Mouse (Mus musculus) myocyte (in vitro differentiated cells): ENCODE results near the gene Ctf2. TPM values are rescaled to one million over a fixed set of nuclear protein-coding genes. Genes with fewer than 3 reads are reported as not detected.
A peak's percentile ranks its signal among the peaks of the same experiment; 100 is the strongest.

Source experiments
- H3K27me3 ChIP-seq: one replicate; pipeline ENCODE4 v1.6.1; 2011; ENCODE audit not compliant: control insufficient read depth, insufficient read depth, insufficient read length
- H3K36me3 ChIP-seq: one replicate; pipeline ENCODE4 v1.6.1; 2011; ENCODE audit not compliant: control insufficient read depth, insufficient read depth
- H3K4me2 ChIP-seq: one replicate; pipeline ENCODE4 v1.6.1; 2011; ENCODE audit warnings: low read depth, control low read depth
- H3K4me3 ChIP-seq: one replicate; pipeline ENCODE4 v1.5.1; 2011; ENCODE audit warnings: mild to moderate bottlenecking, control low read depth, moderate library complexity
- H3K79me2 ChIP-seq: one replicate; pipeline ENCODE4 v1.6.1; 2011; ENCODE audit not compliant: control insufficient read depth, insufficient read depth
- H3ac ChIP-seq: one replicate; pipeline ENCODE4 v1.6.1; 2011; ENCODE audit not compliant: control insufficient read depth, insufficient read length
- CEBPB ChIP-seq: IDR thresholded peaks from 2 replicates; pipeline ENCODE4 v1.6.1; 2011; ENCODE audit warnings: mild to moderate bottlenecking, moderate library complexity; ENCODE audit not compliant: poor library complexity, insufficient read depth, severe bottlenecking
- E2F4 ChIP-seq: IDR thresholded peaks from one replicate; pipeline ENCODE4 v1.6.1; 2011; ENCODE audit warnings: mild to moderate bottlenecking, control low read depth, moderate library complexity; ENCODE audit not compliant: insufficient read depth
- MAX ChIP-seq: IDR thresholded peaks from one replicate; pipeline ENCODE4 v1.6.1; 2011; ENCODE audit warnings: low read depth, mild to moderate bottlenecking, control low read depth
- MYOD1 ChIP-seq, 3 experiments: IDR thresholded peaks; one replicate each; pipeline ENCODE4 v1.6.1; 2011; ENCODE audit warnings: control low read depth in 2 of 3, low read depth in 2 of 3, mild to moderate bottlenecking in 2 of 3, moderate library complexity in 1 of 3; ENCODE audit not compliant: insufficient read length in 2 of 3, control insufficient read depth in 1 of 3
- MYOG ChIP-seq, 3 experiments: IDR thresholded peaks; one replicate each; pipeline ENCODE4 v1.6.1; 2011; ENCODE audit warnings: control low read depth in 2 of 3, low read depth in 2 of 3, mild to moderate bottlenecking in 2 of 3; ENCODE audit not compliant: insufficient read length in 2 of 3, control insufficient read depth in 1 of 3, insufficient read depth in 1 of 3
- POLR2A ChIP-seq: IDR thresholded peaks from one replicate; pipeline ENCODE4 v1.6.1; 2011; ENCODE audit warnings: low read depth, mild to moderate bottlenecking, control low read depth, moderate library complexity; ENCODE audit not compliant: insufficient read length
- POLR2AphosphoS2 ChIP-seq: IDR thresholded peaks from one replicate; pipeline ENCODE4 v1.6.1; 2011; ENCODE audit warnings: low read depth, control low read depth; ENCODE audit not compliant: insufficient read length
- REST ChIP-seq: IDR thresholded peaks from one replicate; pipeline ENCODE4 v1.6.1; 2011; ENCODE audit warnings: mild to moderate bottlenecking, control low read depth, moderate library complexity; ENCODE audit not compliant: insufficient read depth, insufficient read length
- SRF ChIP-seq: IDR thresholded peaks from one replicate; pipeline ENCODE4 v1.6.1; 2011; ENCODE audit warnings: low read depth; ENCODE audit not compliant: control insufficient read depth, insufficient read length
- TCF12 ChIP-seq: IDR thresholded peaks from one replicate; pipeline ENCODE4 v1.6.1; 2011; ENCODE audit warnings: mild to moderate bottlenecking, control low read depth; ENCODE audit not compliant: poor library complexity, insufficient read depth, severe bottlenecking
- TCF3 ChIP-seq: IDR thresholded peaks from one replicate; pipeline ENCODE4 v1.6.1; 2011; ENCODE audit warnings: low read depth, control low read depth; ENCODE audit not compliant: insufficient read length
- USF1 ChIP-seq: IDR thresholded peaks from one replicate; pipeline ENCODE4 v1.6.1; 2011; ENCODE audit warnings: low read depth, mild to moderate bottlenecking, control low read depth, moderate library complexity
- polyA plus RNA-seq: library from polyadenylated mRNA; unstranded; fragments of >200 nt; fragmentation: generic; extraction: Trizol; gene quantifications from one replicate; pipeline ENCODE4 v1.2.1, GENCODE M21; 2012; ENCODE audit warnings: missing spikeins

Gene Ctf2
- polyA plus RNA-seq, 1 experiment, result 0.14 TPM

DNA sequence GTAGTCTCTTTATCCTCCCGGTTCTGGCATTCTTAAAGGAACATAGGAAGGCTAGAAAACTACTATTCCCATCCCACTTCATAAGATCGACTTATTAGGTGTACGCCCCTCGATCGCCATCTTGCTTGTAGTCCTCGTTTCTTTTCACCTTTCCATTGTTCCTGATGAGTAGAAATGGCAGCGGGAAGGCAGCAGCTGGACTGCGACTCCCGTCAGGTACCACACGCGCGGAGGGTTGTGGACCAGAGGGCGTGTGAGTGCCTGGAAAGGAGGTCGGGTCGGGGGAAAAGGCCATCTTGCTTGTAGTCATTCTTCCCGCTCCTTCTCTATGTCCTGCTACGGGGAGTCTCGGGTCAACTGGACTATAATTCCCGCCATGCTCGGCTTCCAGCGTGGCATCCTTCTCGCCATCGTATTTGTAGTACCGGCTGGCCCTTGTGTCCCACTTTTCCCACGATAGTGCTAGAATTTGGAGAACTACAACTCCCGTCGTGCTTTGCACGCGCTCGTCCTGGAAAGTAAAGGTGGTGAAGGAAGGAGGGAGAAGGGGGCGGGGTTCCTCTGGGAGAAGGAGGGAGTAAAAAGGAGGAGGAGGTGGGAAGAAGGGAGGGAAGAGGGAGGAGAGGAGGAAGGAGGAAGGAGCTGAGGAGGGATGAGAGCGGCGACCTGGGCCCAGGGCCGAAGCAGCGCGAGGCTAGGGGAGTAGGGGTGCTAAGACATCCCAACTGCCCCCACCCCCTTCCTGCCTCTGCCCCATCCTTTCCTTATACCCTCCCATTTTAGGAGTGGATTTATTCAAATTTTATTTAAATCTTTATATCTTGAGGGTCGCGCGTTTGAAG lies 13.9 kb upstream of the Ctf2 start:
- H3K4me2 ChIP-seq, result peak overlapping the region; percentile 99
- H3ac ChIP-seq, result peak overlapping the region; percentile 21
- TF ChIP-seq SRF (peak; percentile 23), E2F4 (no peak), MAX (no peak), POLR2AphosphoS2 (peak; percentile 85), TCF3 (no peak), CEBPB (no peak), POLR2A (peak; percentile 85), MYOD1 (IDR thresholded peaks at IDR 0.05; ENCODE audit: control insufficient read depth in 1 of 3, insufficient read length in 2 of 3, low read depth in 2 of 3) (peak in 2 of 3 experiments; percentile 8 to 41), USF1 (no peak), MYOG (IDR thresholded peaks at IDR 0.05; ENCODE audit: control insufficient read depth in 1 of 3, insufficient read depth in 1 of 3, insufficient read length in 2 of 3, low read depth in 2 of 3) (peak in 1 of 3 experiments; percentile 45)
- H3K27me3 ChIP-seq, result no peaks in the 10 kb centered on the region
- H3K4me3 ChIP-seq, result peak overlapping the region; percentile 47
- H3K36me3 ChIP-seq, result peaks cover 5% of the 10 kb centered on the region
- H3K79me2 ChIP-seq, result no peaks in the 10 kb centered on the region

DNA sequence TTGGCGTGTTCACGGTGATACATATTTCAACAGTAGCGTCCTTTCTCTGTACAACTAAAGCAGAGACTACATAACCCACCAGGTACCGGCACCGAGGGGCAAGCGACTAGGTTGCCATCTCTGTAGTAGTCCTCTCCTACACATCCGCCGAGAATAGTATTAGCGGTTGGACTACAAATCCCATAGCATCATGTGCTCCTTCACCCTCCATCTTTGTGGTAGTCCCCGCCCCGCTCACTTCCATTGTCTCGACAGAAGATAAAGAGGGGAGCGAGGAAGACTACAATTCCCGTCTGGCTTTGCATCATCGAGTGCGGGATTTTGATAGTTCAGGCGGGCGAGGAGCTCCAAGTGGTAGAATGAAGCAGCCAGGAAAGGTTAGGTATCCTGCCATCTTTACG lies 13.3 kb upstream of the Ctf2 start:
- Histone ChIP-seq H3K27me3 (no peaks in the 10 kb centered on the region), H3K4me3 (peak overlapping the region; percentile 47), H3K4me2 (peak overlapping the region; percentile 99), H3ac (peak overlapping the region; percentile 21), H3K36me3 (peaks cover 5% of the 10 kb centered on the region), H3K79me2 (no peaks in the 10 kb centered on the region)
- TF ChIP-seq TCF3 (no peak), TCF12 (no peak), MYOG (IDR thresholded peaks at IDR 0.05; ENCODE audit: control insufficient read depth in 1 of 3, insufficient read depth in 1 of 3, insufficient read length in 2 of 3, low read depth in 2 of 3) (no peak), REST (no peak), CEBPB (no peak), POLR2A (peak; percentile 46), MAX (no peak), E2F4 (no peak), USF1 (peak; percentile 61), SRF (no peak), POLR2AphosphoS2 (no peak), MYOD1 (IDR thresholded peaks at IDR 0.05; ENCODE audit: control insufficient read depth in 1 of 3, insufficient read length in 2 of 3, low read depth in 2 of 3) (no peak)

- TF ChIP-seq REST (no peak), TCF3 (no peak), USF1 (no peak), POLR2AphosphoS2 (no peak), POLR2A (no peak), TCF12 (no peak), MYOD1 (IDR thresholded peaks at IDR 0.05; ENCODE audit: control insufficient read depth in 1 of 3, insufficient read length in 2 of 3, low read depth in 2 of 3) (no peak), CEBPB (no peak), MYOG (IDR thresholded peaks at IDR 0.05; ENCODE audit: control insufficient read depth in 1 of 3, insufficient read depth in 1 of 3, insufficient read length in 2 of 3, low read depth in 2 of 3) (no peak), SRF (no peak), E2F4 (no peak), MAX (no peak)
- Histone ChIP-seq H3K4me2 (peak within 1 kb of the TSS; percentile 99), H3K27me3 (no peaks in the 10 kb centered on the region)
Observed at GRCm38 (mm10) chr7:127744366-127745045, 12.5 kb upstream of the Ctf2 start, which contains the start of gene Fbxl19. Gene Fbxl19 (plus strand): TSS chr7:127744543.

DNA sequence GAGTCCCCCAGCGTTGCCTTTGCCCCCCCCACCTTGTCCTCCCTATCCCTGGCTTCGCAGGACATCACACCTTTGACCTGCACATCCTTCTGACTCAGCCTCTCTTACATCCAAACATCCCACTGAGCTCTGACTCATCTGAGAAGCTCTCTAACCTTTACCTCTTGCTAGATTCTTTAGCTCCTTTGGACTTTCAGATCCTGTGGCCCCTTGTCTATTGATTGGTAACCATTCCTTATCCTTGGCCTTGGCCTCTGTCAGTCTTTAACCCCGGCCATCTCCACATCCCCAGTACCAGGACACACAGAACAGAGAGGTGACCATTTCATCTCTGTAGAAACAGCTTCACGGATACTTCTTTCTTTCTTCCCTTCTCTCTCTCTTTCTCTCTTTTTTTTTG lies 1.8 kb downstream of the Ctf2 start:
- Histone ChIP-seq H3K79me2 (no peaks in the 10 kb centered on the region), H3K4me2 (no peak overlapping the region), H3K4me3 (no peak overlapping the region), H3ac (no peak overlapping the region), H3K36me3 (no peaks in the 10 kb centered on the region), H3K27me3 (peaks cover 41% of the 10 kb centered on the region)
- TF ChIP-seq POLR2AphosphoS2, result no peak
- no peak for TF ChIP-seq TCF12
- no peak for TF ChIP-seq POLR2A
- no peak for TF ChIP-seq TCF3
- no peak for TF ChIP-seq REST
- TF ChIP-seq USF1, result no peak
- no peak for TF ChIP-seq SRF
- TF ChIP-seq E2F4, result no peak
- TF ChIP-seq MYOG (IDR thresholded peaks at IDR 0.05; ENCODE audit: control insufficient read depth in 1 of 3, insufficient read depth in 1 of 3, insufficient read length in 2 of 3, low read depth in 2 of 3), result no peak
- no peak for TF ChIP-seq MAX
- no peak for TF ChIP-seq MYOD1 (IDR thresholded peaks at IDR 0.05; ENCODE audit: control insufficient read depth in 1 of 3, insufficient read length in 2 of 3, low read depth in 2 of 3)

More at GRCm38 (mm10) chr7:127744366-127745045, 12.5 kb upstream of the Ctf2 start, which contains the start of gene Fbxl19:
- H3K79me2 ChIP-seq, result no peaks in the 10 kb centered on the region
- peak within 1 kb of the TSS; percentile 21 for H3ac ChIP-seq
- peak within 1 kb of the TSS; percentile 47 for H3K4me3 ChIP-seq
- peaks cover 5% of the 10 kb centered on the region for H3K36me3 ChIP-seq
